Mouse (Mus musculus) urinary bladder, adult 18-20 months (tissue): ENCODE data around the gene Fras1.

ENCODE experiments used
- DNase-seq, 2 experiments: peaks; one replicate each; pipeline ENCODE4 v3.0.0; 2022; ENCODE audit warnings: low spot score in 2 of 2, mixed read lengths in 2 of 2

Fras1 gene

GRCm38 (mm10) chr5:96578705-96579104, 204.9 kb downstream of the Fras1 start:
- no peak for DNase-seq

GRCm38 (mm10) chr5:96579938-96580337, 206.2 kb downstream of the Fras1 start:
- no peak for DNase-seq

GRCm38 (mm10) chr5:96584730-96585129, 211.0 kb downstream of the Fras1 start:
- DNase-seq: no peak

- no peak for DNase-seq
Observed at GRCm38 (mm10) chr5:96590621-96591020, 216.9 kb downstream of the Fras1 start.

GRCm38 (mm10) chr5:96595793-96596192, 222.0 kb downstream of the Fras1 start:
- DNase-seq: no peak

GRCm38 (mm10) chr5:96603974-96604769, 230.4 kb downstream of the Fras1 start:
- no peak for DNase-seq

- no peak for DNase-seq
Observed at GRCm38 (mm10) chr5:96608036-96608435, 234.3 kb downstream of the Fras1 start.

- DNase-seq: no peak
Observed at GRCm38 (mm10) chr5:96608581-96609280, 235.0 kb downstream of the Fras1 start.

- no peak for DNase-seq
Observed at GRCm38 (mm10) chr5:96612077-96612476, 238.3 kb downstream of the Fras1 start.

GRCm38 (mm10) chr5:96616954-96617646, 243.3 kb downstream of the Fras1 start:
- peak; percentile 5 to 16 for DNase-seq

GRCm38 (mm10) chr5:96618008-96618407, 244.3 kb downstream of the Fras1 start:
- DNase-seq: no peak

GRCm38 (mm10) chr5:96620209-96620608, 246.5 kb downstream of the Fras1 start:
- peak; percentile 18 to 36 for DNase-seq

- no peak for DNase-seq
Observed at GRCm38 (mm10) chr5:96620618-96621017, 246.9 kb downstream of the Fras1 start.

GRCm38 (mm10) chr5:96622604-96623352, 249.0 kb downstream of the Fras1 start:
- DNase-seq: no peak

- DNase-seq: no peak
Observed at GRCm38 (mm10) chr5:96629851-96630250, 256.1 kb downstream of the Fras1 start.

GRCm38 (mm10) chr5:96635146-96635862, 261.5 kb downstream of the Fras1 start:
- no peak for DNase-seq

- DNase-seq: no peak
Observed at GRCm38 (mm10) chr5:96635866-96636265, 262.1 kb downstream of the Fras1 start.

- no peak for DNase-seq
Observed at GRCm38 (mm10) chr5:96639213-96639910, 265.6 kb downstream of the Fras1 start.

GRCm38 (mm10) chr5:96641297-96641696, 267.5 kb downstream of the Fras1 start:
- DNase-seq: no peak

GRCm38 (mm10) chr5:96675676-96676075, 301.9 kb downstream of the Fras1 start:
- no peak for DNase-seq
